Comparison of ENCODE assay signal across 23 mouse cellular contexts in genomic region chr6:31861996-31862395, GRCm38 (mm10).
DNase-seq lines count a peak whose midpoint lies in the region; ATAC-seq and TF ChIP-seq lines count a peak whose summit lies in the region.
"Had no signal": no experiment of that assay in that cellular context is flagged by ENCODE, and none has a peak within 500 bp of the region (broad histone marks: within the 10 kb centered on the region; RNA-seq: fewer than 3 reads in every experiment).

No protein-coding gene starts in this region.

- intact Hi-C loops in heart, adult 2 months (cut with DNase I), result no loop called here

- no peak for TF ChIP-seq POLR2A in heart, adult 2 months (IDR thresholded peaks at IDR 0.05; ENCODE audit: insufficient read depth, low read depth, low read length)

- peak; percentile 71 for DNase-seq in heart, embryonic 10.5 days (ENCODE audit: low spot score)
- no peak for DNase-seq in heart, adult 2 months
- no peak for DNase-seq in neural tube, embryonic 11.5 days (ENCODE audit: low spot score)
- DNase-seq in neural tube, embryonic 10.5 days (ENCODE audit: extremely low spot score, low spot score), result no peak
- no peak for DNase-seq in spleen, postnatal 4 days (ENCODE audit: low spot score in 2 of 2)
- DNase-seq in urinary bladder, postnatal 14 days (ENCODE audit: low spot score), result no peak
- DNase-seq: adrenal gland, adult 8-10 months; cerebellum, postnatal 14 days; gastrocnemius, postnatal 36 days; kidney, adult 9 months; liver, postnatal 0 days; retina, postnatal 1 day; right cerebral cortex, postnatal 25 days; spleen, adult 18-20 months; thymus, postnatal 4 days had no signal

- no peaks in the 10 kb centered on the region for H3K9me3 ChIP-seq in heart, embryonic 10.5 days
- H3K9me3 ChIP-seq in neural tube, embryonic 11.5 days (ENCODE audit: control insufficient read depth, low read length), result no peaks in the 10 kb centered on the region
- no peaks in the 10 kb centered on the region for H3K9me3 ChIP-seq in hindbrain, embryonic 16.5 days (ENCODE audit: control insufficient read depth, low read length)
- H3K9me3 ChIP-seq: embryonic facial prominence, embryonic 15.5 days; limb, embryonic 12.5 days; midbrain, embryonic 12.5 days had no signal

- H3K36me3 ChIP-seq in heart, embryonic 10.5 days, result no peaks in the 10 kb centered on the region
- no peaks in the 10 kb centered on the region for H3K36me3 ChIP-seq in heart, adult 2 months (ENCODE audit: control insufficient read depth, insufficient read depth, low read length)
- H3K36me3 ChIP-seq in neural tube, embryonic 11.5 days (ENCODE audit: control insufficient read depth, insufficient read depth, low read length), result no peaks in the 10 kb centered on the region
- no peaks in the 10 kb centered on the region for H3K36me3 ChIP-seq in hindbrain, embryonic 16.5 days (ENCODE audit: control insufficient read depth, insufficient read depth, low read length)
- H3K36me3 ChIP-seq: embryonic facial prominence, embryonic 15.5 days; limb, embryonic 12.5 days; midbrain, embryonic 12.5 days had no signal

- no peaks in the 10 kb centered on the region for H3K27me3 ChIP-seq in heart, embryonic 10.5 days (ENCODE audit: insufficient read depth, poor library complexity, severe bottlenecking)
- H3K27me3 ChIP-seq in heart, adult 2 months (ENCODE audit: control insufficient read depth, insufficient read depth, low read length), result no peaks in the 10 kb centered on the region
- no peaks in the 10 kb centered on the region for H3K27me3 ChIP-seq in neural tube, embryonic 11.5 days (ENCODE audit: control insufficient read depth, insufficient read depth, low read length)
- H3K27me3 ChIP-seq in hindbrain, embryonic 16.5 days (replicated peaks; ENCODE audit: control insufficient read depth, insufficient read depth, low read length), result no peaks in the 10 kb centered on the region
- H3K27me3 ChIP-seq: embryonic facial prominence, embryonic 15.5 days; limb, embryonic 12.5 days; midbrain, embryonic 12.5 days had no signal

- 40% methylated on average over 7 of the region's 7 CpGs for WGBS in heart, embryonic 10.5 days
- 52% methylated on average over 7 of the region's 7 CpGs for WGBS in heart, adult 2 months
- 37% methylated on average over 7 of the region's 7 CpGs for WGBS in neural tube, embryonic 11.5 days
- WGBS in hindbrain, embryonic 16.5 days, result 23% methylated on average over 7 of the region's 7 CpGs

- no peak overlapping the region for H3K9ac ChIP-seq in heart, adult 2 months (ENCODE audit: low read depth, low read length)
- no peak overlapping the region for H3K9ac ChIP-seq in neural tube, embryonic 11.5 days (ENCODE audit: low read length)
- no peak overlapping the region for H3K9ac ChIP-seq in hindbrain, embryonic 16.5 days (ENCODE audit: low read depth, low read length)
- H3K9ac ChIP-seq: embryonic facial prominence, embryonic 15.5 days; limb, embryonic 12.5 days; liver, postnatal 0 days; midbrain, embryonic 12.5 days had no signal

- ATAC-seq in neural tube, embryonic 11.5 days (ENCODE audit: insufficient read depth, low FRiP score, low TSS enrichment), result no peak
- no peak for ATAC-seq in hindbrain, embryonic 16.5 days
- ATAC-seq: intestine, embryonic 16.5 days; liver, postnatal 0 days; lung, postnatal 0 days had no signal

- H3K4me3 ChIP-seq in heart, embryonic 10.5 days, result no peak overlapping the region
- no peak overlapping the region for H3K4me3 ChIP-seq in heart, adult 2 months
- H3K4me3 ChIP-seq in neural tube, embryonic 11.5 days (ENCODE audit: low read depth, low read length), result no peak overlapping the region
- no peak overlapping the region for H3K4me3 ChIP-seq in hindbrain, embryonic 16.5 days (ENCODE audit: low read length)
- H3K4me3 ChIP-seq: embryonic facial prominence, embryonic 15.5 days; limb, embryonic 12.5 days; midbrain, embryonic 12.5 days had no signal

- no peak overlapping the region for H3K4me2 ChIP-seq in neural tube, embryonic 11.5 days (ENCODE audit: low read depth)
- no peak overlapping the region for H3K4me2 ChIP-seq in hindbrain, embryonic 16.5 days (ENCODE audit: low read length)
- H3K4me2 ChIP-seq: embryonic facial prominence, embryonic 15.5 days; limb, embryonic 12.5 days; liver, embryonic 11.5 days; midbrain, embryonic 12.5 days had no signal

- H3K27ac ChIP-seq in heart, embryonic 10.5 days, result no peak overlapping the region
- no peak overlapping the region for H3K27ac ChIP-seq in heart, adult 2 months
- H3K27ac ChIP-seq in neural tube, embryonic 11.5 days (ENCODE audit: low read depth, low read length), result 0 out of 2 replicates have a peak overlapping the region, but pooled peaks have one; percentile 14
- peak overlapping the region; percentile 39; the same call in 1 of the 2 replicates for H3K27ac ChIP-seq in hindbrain, embryonic 16.5 days (ENCODE audit: low read depth, low read length)
- H3K27ac ChIP-seq: embryonic facial prominence, embryonic 15.5 days; limb, embryonic 12.5 days; macrophage; midbrain, embryonic 12.5 days had no signal

- peaks cover 4% of the 10 kb centered on the region; the same call in 1 of the 2 replicates for H3K4me1 ChIP-seq in heart, embryonic 10.5 days
- no peaks in the 10 kb centered on the region for H3K4me1 ChIP-seq in heart, adult 2 months (ENCODE audit: control insufficient read depth, insufficient read depth, low read length)
- H3K4me1 ChIP-seq in neural tube, embryonic 11.5 days (ENCODE audit: control insufficient read depth, insufficient read depth, low read length), result no peaks in the 10 kb centered on the region
- H3K4me1 ChIP-seq in hindbrain, embryonic 16.5 days (ENCODE audit: control insufficient read depth, insufficient read depth, low read depth, low read length), result peaks cover 3% of the 10 kb centered on the region; the same call in 1 of the 2 replicates
- H3K4me1 ChIP-seq: embryonic facial prominence, embryonic 15.5 days; limb, embryonic 12.5 days had no signal

- no peaks in the 10 kb centered on the region for H3K79me2 ChIP-seq in heart, adult 2 months (replicated peaks; ENCODE audit: control insufficient read depth, insufficient read depth, low read length)

- no peak for TF ChIP-seq EP300 in heart, adult 2 months (IDR thresholded peaks at IDR 0.05; ENCODE audit: insufficient read depth, low read depth, low read length)

- no peak for TF ChIP-seq CTCF in heart, adult 2 months (IDR thresholded peaks at IDR 0.05)

Comparison
In these comparisons a context has a peak if more than half of its experiments do, and no peak if none do; other contexts are left out.
1. H3K27ac ChIP-seq: peak in neural tube, embryonic 11.5 days (single experiment) and hindbrain, embryonic 16.5 days (single experiment); none in heart, embryonic 10.5 days (single experiment) and heart, adult 2 months (single experiment).